Mouse (Mus musculus): Measurements from ENCODE around the gene Ccdc84.
"Not testable (repeated sequence)": the region's sequence is repeated elsewhere in the genome, so short reads cannot be mapped to it uniquely, and the experiment has no call there.

Gene Ccdc84

DNA sequence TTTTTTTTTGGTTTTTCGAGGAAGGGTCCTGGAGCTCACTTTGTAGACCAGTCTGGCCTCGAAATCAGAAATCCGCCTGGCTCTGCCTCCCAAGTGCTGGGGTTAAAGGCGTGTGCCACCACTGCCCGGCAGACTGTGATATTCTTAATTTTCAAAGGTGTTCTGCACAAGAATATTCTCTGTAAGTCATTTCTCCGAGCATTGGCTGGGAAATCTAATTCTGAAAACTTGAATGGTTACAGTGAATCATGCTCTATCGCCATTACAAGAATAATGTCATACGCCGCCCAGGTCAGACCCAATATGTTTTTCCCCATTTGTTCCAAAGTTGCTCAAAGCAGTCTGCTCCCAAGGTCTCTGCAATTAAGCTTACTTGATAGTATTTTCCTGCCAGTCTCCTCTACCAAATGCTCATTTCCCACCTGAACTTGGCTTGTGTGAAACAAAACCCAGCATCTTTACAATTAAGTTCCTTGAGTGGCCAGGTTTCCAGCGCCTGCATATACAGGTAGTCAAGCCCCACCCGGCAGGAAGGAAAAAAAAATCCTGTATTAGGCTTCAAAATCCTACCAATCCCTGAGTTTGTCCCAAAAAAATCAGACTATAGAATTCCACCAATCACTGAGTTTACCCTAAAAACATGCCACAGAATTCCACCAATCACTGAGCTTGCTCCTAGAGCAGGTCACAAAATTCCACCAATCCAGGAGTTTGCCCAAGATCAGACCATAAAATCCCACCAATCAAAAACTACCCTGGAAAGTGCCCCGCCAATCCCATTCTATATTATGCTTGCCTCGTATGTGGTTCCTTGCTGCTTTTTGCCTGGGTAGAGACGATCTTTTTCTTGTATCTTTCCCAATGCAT lies at the start of gene Ccdc84:
Gene Ccdc84 (minus strand): TSS at position 51 of the 867 bp plus-strand sequence.
- DNase-seq (ENCODE audit: low spot score), result no peak

GRCm38 (mm10) chr9:44461950-44462349 lies 43.6 kb upstream of the Ccdc84 start:
- DNase-seq (ENCODE audit: low spot score), result no peak

- no peak for DNase-seq (ENCODE audit: low spot score)
These were observed 38.8 kb upstream of the Ccdc84 start for GRCm38 (mm10) chr9:44457035-44457742.

- DNase-seq (ENCODE audit: low spot score), result no peak
These were observed 36.5 kb upstream of the Ccdc84 start, which contains the start of gene Upk2 for GRCm38 (mm10) chr9:44454891-44455220. Upk2 (minus strand) TSS chr9:44454976.

DNA sequence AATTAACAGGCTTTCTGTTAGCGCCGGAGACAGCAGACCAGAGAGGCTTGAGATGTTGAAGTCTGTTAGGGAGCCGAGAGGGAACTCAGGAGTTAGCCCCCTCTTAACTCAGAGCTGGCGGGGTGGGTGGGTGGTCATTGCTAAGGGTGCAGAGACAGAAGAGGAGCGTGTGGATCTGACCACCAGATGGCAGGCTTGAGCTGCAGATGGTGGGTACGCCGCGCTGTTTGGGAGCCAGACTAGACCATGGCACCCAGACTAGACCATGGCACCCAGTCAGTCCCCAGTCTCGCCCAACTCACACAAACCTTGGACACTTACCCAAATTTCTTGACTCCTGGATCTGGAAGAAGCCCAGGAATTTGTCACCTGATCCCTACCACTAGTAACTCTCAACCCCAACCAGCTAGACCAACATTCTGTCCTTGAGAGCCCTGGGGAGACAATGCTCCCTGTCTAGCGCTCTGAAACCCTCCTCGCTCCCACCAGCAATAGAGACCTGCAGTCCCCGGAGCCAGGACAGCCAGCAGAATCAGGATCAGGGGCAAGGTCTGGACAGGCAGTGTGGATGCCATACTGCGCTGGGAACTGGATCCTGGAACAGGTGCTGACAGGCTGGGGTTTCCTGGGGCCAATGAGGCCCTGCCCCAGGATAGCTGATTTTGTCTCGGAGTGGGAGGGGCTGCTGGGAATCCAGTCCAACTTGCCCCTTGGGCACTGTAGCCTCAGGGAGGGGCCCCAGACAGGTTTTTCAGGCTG lies 35.9 kb upstream of the Ccdc84 start:
- DNase-seq (ENCODE audit: low spot score), result peak; percentile 94

DNA sequence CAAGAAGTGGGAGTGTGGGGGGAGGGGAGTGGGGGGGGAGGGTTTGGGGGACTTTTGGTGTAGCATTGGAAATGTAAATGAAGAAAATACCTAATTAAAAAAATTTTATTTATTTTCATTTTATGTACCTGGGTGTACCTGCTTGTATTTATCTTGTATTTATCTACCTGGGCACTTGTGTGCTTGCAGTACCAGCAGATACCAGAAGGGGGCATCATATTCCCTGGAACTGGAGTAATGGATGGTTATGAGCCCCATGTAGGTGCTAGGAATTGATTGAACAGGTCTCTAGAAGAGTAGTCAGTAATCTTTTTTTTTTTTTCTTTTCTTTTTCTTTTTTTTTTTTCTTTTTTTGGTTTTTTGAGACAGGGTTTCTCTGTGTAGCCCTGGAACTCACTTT lies 32.0 kb upstream of the Ccdc84 start:
- no peak for DNase-seq (ENCODE audit: low spot score)

DNA sequence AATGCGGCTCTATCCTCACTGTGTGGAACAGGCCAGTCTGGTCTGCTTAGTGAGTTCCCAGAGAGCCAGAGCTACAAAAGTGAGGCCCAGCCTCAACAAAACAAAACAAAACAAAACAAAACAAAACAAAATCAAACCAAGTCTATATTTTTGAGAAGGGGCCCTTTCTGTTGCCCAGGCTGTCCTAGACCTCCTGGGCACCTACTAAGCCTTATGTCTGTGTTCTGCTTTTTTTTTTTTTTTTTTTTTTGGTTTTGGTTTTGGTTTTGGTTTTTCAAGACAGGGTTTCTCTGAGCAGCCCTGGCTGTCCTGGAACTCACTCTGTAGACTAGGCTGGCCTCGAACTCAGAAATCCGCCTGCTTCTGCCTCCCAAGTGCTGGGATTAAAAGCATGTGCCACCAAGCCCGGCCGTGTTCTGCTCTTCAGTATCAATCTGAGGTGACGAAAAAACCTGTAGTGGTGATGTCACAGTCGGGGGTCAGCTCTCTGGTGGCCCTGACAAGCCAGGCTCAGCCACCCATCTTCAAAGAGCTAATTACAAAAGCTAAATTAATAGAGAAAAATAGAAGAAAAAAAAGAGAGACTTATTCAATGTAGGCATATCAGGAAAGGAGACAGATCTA lies 26.1 kb upstream of the Ccdc84 start:
- DNase-seq (ENCODE audit: low spot score), result not testable (repeated sequence)

GRCm38 (mm10) chr9:44440961-44441360 lies 22.6 kb upstream of the Ccdc84 start, which contains the start of gene Foxr1:
Foxr1 (minus strand) TSS chr9:44441136.
- no peak for DNase-seq (ENCODE audit: low spot score)

GRCm38 (mm10) chr9:44435747-44436146 lies 17.4 kb upstream of the Ccdc84 start:
- DNase-seq (ENCODE audit: low spot score), result no peak

DNA sequence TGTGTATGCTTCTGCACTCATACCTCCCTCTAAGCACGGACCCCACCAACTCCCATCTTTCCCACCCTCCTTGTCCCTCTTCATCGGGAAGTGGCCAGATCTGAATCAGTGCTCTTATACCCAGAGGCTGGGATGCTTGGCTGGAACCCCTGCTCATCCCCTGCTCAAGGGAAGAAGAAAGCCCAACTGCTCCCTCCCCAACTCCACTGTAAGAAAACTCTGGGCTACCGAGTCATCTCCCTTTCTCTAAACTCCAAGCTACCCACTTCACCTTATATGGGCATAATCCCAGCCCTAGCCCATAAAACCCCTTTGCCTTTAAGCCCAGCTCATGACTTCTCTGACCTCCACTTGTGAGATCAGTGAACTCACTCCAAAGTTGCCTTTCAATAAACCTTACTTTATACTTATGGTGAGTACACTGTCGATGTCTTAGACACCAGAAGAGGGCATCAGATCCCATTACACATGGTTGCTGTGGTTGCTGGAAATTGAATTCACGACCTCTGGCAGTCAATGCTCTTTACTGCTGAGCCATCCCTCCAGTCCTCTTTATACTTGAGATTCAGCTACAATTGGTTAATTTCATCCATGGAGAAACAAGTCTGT lies 14.3 kb upstream of the Ccdc84 start:
- no peak for DNase-seq (ENCODE audit: low spot score)

GRCm38 (mm10) chr9:44423576-44423975 lies 5.2 kb upstream of the Ccdc84 start:
- DNase-seq (ENCODE audit: low spot score), result no peak

DNA sequence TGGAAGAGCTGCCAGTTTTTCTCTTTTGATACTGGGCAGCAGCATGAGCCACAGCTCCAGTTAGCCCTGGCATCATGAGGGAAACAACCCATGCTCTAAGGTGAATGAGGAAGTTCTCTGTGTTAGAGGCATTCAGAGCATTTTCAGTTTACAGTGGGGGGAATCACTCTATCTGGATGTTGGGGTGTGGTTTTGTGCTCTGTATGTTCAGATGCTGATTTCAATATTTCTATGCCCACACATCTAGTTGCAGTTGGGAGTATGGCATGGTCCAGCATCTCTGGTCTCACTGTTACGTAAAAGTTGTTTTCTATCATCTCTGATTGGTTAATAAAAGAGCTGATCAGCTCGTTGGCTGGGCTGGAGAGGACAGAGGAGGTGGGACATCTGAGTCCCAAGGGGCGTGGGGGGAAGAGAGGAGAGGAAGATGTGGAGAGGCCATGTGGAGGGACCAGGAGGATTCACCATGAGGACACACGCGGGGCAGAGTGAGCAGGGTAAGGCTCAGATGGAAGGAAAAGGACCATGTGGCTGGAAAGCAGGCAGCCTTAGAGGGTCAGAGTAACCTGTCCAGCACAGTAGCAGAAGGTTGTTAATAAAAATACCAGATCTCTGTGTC lies 2.0 kb upstream of the Ccdc84 start:
- DNase-seq (ENCODE audit: low spot score), result no peak

GRCm38 (mm10) chr9:44419730-44420129 lies 1.4 kb upstream of the Ccdc84 start:
- DNase-seq (ENCODE audit: low spot score), result not testable (repeated sequence)

GRCm38 (mm10) chr9:44417892-44418363 lies 441 bp downstream of the Ccdc84 start:
- DNase-seq (ENCODE audit: low spot score), result peak; percentile 99

GRCm38 (mm10) chr9:44417156-44417891 lies 1.0 kb downstream of the Ccdc84 start:
- DNase-seq (ENCODE audit: low spot score), result no peak

DNA sequence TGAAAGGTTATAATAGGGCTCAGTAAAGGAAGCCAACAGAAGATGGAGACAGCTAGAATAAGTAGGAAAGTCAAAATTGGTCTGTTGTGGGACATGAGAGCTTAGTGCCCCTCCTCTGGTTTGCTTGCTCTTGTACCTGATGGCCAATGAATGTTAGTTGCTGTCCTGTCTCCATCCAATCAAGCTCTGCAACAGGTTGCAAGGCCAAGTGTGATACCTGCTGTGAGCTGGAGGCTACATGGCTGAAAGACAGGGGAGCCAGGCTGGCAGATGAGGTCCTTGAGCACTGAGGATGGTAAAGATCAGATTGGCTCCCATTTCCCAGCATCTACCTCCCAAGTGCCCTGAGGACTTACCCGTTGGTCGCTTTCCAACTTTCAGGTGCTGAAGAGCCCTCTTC lies 5.6 kb downstream of the Ccdc84 start:
- DNase-seq (ENCODE audit: low spot score), result no peak

DNA sequence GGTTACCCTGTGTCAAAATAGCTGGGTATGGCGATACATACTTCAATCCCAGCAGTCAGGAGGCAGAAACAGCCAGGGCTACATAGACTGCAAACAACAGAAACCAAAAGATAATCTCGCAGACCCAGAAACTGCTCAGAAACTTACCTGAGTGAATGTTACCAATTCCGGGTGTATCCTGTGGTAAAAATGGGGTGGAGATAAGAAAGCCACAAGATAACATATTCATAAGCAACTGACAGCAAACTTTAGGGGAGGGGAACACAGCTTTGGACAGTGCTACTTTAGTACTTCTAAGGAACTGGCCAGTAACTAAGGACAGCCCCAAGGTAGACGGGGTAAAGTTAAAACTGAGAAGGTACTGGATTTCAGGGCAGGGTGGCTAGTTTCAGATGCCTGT lies 6.1 kb downstream of the Ccdc84 start:
- DNase-seq (ENCODE audit: low spot score), result no peak

GRCm38 (mm10) chr9:44411601-44412130 lies 6.7 kb downstream of the Ccdc84 start:
- no peak for DNase-seq (ENCODE audit: low spot score)

DNA sequence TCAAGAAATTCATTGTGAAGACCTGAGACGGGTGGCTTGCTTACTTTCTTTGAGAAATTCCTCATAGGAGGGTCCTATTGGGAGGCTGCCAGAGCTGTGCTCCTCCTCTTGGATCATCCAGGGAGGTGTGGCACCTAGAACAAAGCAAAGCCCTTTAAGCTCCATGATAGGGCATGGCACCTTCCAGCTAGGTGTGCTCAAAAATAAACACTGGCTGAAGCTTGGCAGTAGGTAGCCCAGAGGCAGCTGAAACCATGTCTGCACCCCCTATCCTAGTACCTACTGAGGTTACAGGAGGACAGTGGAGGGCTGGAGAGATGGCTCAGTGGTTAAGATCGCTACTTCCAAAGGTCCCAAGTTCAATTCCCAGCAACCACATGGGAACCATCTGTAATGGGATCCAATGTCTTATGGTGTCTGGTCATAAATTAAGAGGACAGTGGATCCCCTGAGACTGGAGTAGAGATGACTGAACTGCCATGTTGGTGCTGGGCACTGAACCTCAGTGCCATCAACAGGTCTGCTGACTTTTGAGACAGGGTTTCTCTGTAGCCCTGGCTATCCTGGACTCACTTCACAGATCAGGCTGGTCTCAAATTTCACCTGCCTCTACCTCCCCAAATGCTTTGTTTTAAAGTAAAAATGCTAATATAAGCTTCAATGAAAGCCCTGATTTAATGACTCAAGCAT lies 7.6 kb downstream of the Ccdc84 start:
- DNase-seq (ENCODE audit: low spot score), result no peak

Data from testis, postnatal 10 days (tissue).